Mouse (Mus musculus) forebrain, postnatal 0 days (tissue): ENCODE measurements at regions not wholly inside any gene's neighbourhood (a gene's known extent, or its start where the extent isn't known, plus 50 kb on each side); places are given as distances from the start of the nearest gene placed in this dataset.
A peak's percentile ranks its signal among the peaks of the same experiment; 100 is the strongest.

Experiments
- ATAC-seq: fragments of 200-750 bp; cut with Nextera tagmentation; 2 replicates; pipeline ENCODE4 v1.8.0; 2017; ENCODE audit warnings: mild to moderate bottlenecking, moderate library complexity
- DNase-seq: peaks from one replicate; pipeline ENCODE4 v3.0.0-alpha.2; 2015
- H3K27ac ChIP-seq: fragments of 300-500 bp; sonication (generic); 2 replicates; pipeline ENCODE4 v1.5.1; 2014; ENCODE audit warnings: low read depth, mild to moderate bottlenecking, antibody characterized with exemption, low read length, moderate library complexity, mixed read lengths
- H3K27me3 ChIP-seq: fragments of 300-500 bp; sonication (generic); 2 replicates; pipeline ENCODE4 v1.6.1; 2014; ENCODE audit warnings: mild to moderate bottlenecking, low read length, mixed read lengths; ENCODE audit not compliant: insufficient read depth
- H3K36me3 ChIP-seq: fragments of 300-500 bp; sonication (generic); 2 replicates; pipeline ENCODE4 v1.6.1; 2014; ENCODE audit warnings: mild to moderate bottlenecking, moderate library complexity; ENCODE audit not compliant: insufficient read depth
- H3K4me1 ChIP-seq: fragments of 300-500 bp; sonication (generic); 2 replicates; pipeline ENCODE4 v1.6.1; 2014; ENCODE audit warnings: antibody characterized with exemption; ENCODE audit not compliant: insufficient read depth
- H3K4me2 ChIP-seq: fragments of 300-500 bp; sonication (generic); 2 replicates; pipeline ENCODE4 v1.6.1; 2014; ENCODE audit warnings: low read depth, mild to moderate bottlenecking, moderate library complexity
- H3K4me3 ChIP-seq: fragments of 300-500 bp; sonication (generic); 2 replicates; pipeline ENCODE4 v1.5.1; 2014; ENCODE audit warnings: low read depth, low read length, mixed read lengths
- H3K9ac ChIP-seq: fragments of 300-500 bp; sonication (generic); 2 replicates; pipeline ENCODE4 v1.6.1; 2014; ENCODE audit warnings: mild to moderate bottlenecking
- H3K9me3 ChIP-seq: fragments of 300-500 bp; sonication (generic); 2 replicates; pipeline ENCODE4 v1.6.1; 2016; ENCODE audit warnings: low read length
- CTCF ChIP-seq: sonication (generic); IDR thresholded peaks from 2 replicates; pipeline ENCODE4 v1.5.1; 2016; ENCODE audit warnings: antibody characterized with exemption, control low read depth, low read depth
- WGBS: fragments of 180-500 bp; shearing (Covaris S2); extraction: QIAGEN DNeasy Blood & Tissue Kit; methylation state at CpG from one replicate; pipeline ENCODE4 v1.1.7; 2014; 5-methylcytosine and 5-hydroxymethylcytosine counted together

DNA sequence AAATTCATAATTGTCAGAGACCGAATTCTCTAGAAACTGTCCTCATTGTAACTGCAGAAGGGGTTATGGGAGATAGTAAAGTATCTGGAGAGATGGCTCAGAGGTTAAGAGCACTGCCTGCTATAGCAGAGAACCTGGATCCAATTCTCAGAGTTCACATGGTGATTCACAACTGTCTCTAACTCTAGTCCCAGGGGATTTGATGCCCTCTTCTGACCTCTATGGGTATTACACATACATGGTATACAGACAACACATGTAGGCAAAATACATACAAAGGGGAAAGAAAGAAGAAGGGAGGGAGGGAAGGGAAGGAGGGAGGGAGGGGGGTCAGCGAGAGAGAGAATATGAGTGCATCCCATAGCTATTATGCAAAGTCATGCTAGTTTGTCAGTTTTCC is 222.8 kb upstream of the Usp24 start:
- Histone ChIP-seq H3K27me3 (no peaks in the 10 kb centered on the region), H3K4me1 (no peaks in the 10 kb centered on the region), H3K4me2 (no peak overlapping the region), H3K9me3 (no peaks in the 10 kb centered on the region), H3K27ac (no peak overlapping the region), H3K9ac (no peak overlapping the region), H3K36me3 (no peaks in the 10 kb centered on the region), H3K4me3 (no peak overlapping the region)
- ATAC-seq (no peak), DNase-seq (no peak)
- peak; percentile 45 for TF ChIP-seq CTCF
- 88% methylated on average over 2 of the region's 2 CpGs for WGBS

DNA sequence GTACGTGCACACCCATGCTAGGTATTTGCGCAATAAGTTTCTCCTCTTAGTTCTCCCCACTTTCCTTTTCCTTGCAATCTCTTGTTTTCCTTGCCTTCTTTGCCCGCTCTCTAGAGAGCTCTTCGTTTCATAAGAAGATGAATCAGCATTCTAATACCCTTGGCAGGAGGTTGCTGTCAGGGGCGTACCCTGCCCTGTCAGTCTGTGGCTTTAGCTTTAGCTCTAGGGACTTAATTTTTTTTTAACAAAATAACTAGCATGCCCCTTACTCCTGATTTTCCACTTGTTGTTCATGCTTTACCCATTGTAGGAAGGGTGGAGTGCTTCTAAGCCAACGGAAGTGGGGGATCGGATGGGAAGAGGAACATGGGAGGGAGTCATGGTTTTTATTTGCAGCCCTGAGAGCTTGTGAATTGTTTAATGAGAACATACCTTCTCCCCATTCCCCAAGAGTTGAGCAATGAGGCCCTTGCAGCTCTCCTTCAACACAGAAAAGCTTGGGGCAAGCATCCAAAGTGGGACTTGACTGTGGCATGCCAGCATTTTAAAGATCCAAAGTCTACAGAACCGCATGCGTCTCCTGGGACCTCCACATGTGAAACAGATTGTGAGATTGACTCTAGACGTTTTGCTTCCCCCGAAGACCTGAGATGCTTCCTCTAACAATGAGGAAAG is 221.0 kb upstream of the Usp24 start:
- Histone ChIP-seq H3K4me3 (no peak overlapping the region), H3K4me2 (no peak overlapping the region), H3K4me1 (no peaks in the 10 kb centered on the region), H3K9me3 (no peaks in the 10 kb centered on the region), H3K27me3 (no peaks in the 10 kb centered on the region), H3K36me3 (no peaks in the 10 kb centered on the region), H3K9ac (no peak overlapping the region), H3K27ac (no peak overlapping the region)
- DNase-seq: no peak
- no peak for ATAC-seq
- WGBS: 87% methylated on average over 11 of the region's 11 CpGs
- no peak for TF ChIP-seq CTCF

DNA sequence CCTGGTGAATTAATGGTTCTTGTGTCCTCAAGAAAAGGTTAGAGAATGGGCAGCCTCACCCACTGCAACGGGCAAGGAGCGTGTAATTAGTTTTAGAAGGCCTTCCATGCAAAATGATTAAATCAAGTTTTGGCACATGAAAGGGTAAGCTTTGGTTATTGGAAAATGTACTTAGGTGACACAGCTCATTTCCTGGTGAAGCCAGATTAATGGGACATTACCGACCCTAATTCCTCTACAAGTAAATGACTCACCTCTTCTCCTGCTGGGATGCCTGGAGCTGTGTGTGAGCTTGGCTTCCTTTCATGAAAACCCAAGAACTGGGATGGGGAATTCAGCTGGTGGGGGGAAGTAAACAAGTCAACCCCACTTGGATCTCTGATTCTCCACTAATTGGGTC is 219.9 kb upstream of the Usp24 start:
- Histone ChIP-seq H3K27ac (no peak overlapping the region), H3K4me2 (no peak overlapping the region), H3K9ac (no peak overlapping the region), H3K36me3 (no peaks in the 10 kb centered on the region), H3K4me3 (no peak overlapping the region), H3K9me3 (no peaks in the 10 kb centered on the region), H3K4me1 (no peaks in the 10 kb centered on the region), H3K27me3 (no peaks in the 10 kb centered on the region)
- DNase-seq (no peak), ATAC-seq (no peak)
- no peak for TF ChIP-seq CTCF
- WGBS: 40% methylated on average over 3 of the region's 3 CpGs

DNA sequence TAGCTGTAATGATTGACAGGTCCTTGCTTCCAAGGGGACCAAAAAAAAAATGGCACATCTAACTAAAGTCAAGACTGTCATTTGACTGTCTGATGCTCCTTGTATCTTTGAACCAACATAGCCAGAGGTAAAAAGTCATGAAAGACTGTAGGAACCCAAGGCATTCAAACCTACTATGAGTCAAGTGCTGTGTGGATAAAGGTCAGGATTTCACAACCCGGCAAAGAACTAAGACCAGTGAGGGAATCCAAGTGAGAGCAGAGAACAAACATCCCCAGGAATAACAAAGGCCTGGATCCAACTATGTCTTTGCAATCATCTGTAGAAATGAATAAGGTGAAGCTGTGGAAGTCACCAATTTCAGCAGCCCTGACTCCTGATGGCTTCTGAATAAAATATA is 218.2 kb upstream of the Usp24 start:
- no peaks in the 10 kb centered on the region for H3K9me3 ChIP-seq
- ATAC-seq (no peak), DNase-seq (no peak)
- peaks cover 6% of the 10 kb centered on the region; the same call in 1 of the 2 replicates for H3K4me1 ChIP-seq
- no peak overlapping the region for H3K27ac ChIP-seq
- no peaks in the 10 kb centered on the region for H3K27me3 ChIP-seq
- H3K4me2 ChIP-seq: no peak overlapping the region
- no peak overlapping the region for H3K9ac ChIP-seq
- H3K36me3 ChIP-seq: no peaks in the 10 kb centered on the region
- no peak overlapping the region for H3K4me3 ChIP-seq
- WGBS: 93% methylated on average over 1 of the region's 1 CpGs
- no peak for TF ChIP-seq CTCF

DNA sequence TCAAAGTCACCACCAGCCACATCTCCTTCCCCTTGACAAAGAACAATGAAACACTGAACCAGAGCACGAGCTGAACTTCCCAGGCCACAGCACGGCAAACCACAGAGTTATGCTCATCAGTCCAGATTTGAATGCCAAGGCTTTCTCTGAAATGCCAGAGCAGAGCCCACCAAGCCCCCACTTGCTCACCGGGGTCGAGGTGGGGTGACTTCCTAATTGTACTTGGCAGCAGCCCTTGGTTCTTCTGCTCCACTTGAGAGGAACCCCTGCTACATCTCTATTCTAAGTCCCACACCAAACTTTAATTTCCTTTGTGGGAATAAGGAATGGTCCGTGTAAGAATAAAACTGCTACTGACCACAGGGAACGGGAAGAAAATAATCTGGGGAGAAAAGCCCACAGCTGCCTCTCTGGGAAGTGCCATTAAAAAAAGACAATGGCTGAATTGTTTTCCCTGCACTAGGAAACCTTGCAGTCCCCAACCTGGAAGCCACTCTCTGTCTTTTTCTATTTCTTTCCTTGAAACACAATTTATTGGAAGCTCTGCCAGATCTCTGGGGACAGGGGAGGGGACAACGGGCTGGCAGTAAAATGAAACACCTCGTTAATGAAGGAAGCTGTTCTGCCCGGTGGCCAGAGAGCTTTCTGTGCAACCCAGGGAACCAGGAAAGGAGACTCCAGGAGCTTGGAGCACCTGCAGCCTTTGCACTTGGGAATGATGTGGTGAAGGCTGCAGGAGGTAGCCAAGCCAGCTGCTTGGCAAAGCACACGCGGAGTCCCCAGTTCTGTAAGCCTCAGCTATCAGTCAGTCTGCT is 215.6 kb upstream of the Usp24 start:
- Histone ChIP-seq H3K4me2 (no peak overlapping the region), H3K36me3 (no peaks in the 10 kb centered on the region), H3K27ac (no peak overlapping the region), H3K4me1 (peaks cover 13% of the 10 kb centered on the region; the same call in 1 of the 2 replicates), H3K9ac (no peak overlapping the region), H3K4me3 (no peak overlapping the region), H3K27me3 (no peaks in the 10 kb centered on the region), H3K9me3 (no peaks in the 10 kb centered on the region)
- no peak for TF ChIP-seq CTCF
- 20% methylated on average over 11 of the region's 11 CpGs for WGBS
- ATAC-seq: no peak
- no peak for DNase-seq

DNA sequence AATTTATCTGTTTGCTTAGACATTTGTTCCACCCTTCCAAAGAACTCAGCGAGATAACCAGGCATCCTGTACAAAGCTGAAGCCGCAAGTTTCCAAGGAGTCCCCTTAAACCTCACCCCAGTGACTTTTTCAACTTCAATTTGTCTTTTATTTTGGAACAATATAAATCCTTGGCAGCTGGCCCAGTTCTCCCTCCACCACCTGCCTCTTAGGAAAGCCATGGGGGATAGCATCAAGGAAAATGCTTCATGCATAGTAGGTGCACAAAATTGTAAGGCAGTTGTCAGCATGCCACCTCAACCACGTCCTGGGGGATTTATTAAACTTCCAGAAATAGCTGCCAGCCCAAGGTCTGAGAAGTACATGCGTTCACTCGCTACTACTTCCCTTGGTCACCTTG is 214.1 kb upstream of the Usp24 start:
- ATAC-seq: no peak
- WGBS: 12% methylated on average over 5 of the region's 5 CpGs
- no peak overlapping the region for H3K4me2 ChIP-seq
- no peak overlapping the region for H3K4me3 ChIP-seq
- no peaks in the 10 kb centered on the region for H3K9me3 ChIP-seq
- TF ChIP-seq CTCF: no peak
- no peaks in the 10 kb centered on the region for H3K36me3 ChIP-seq
- no peaks in the 10 kb centered on the region for H3K27me3 ChIP-seq
- H3K4me1 ChIP-seq: peaks cover 13% of the 10 kb centered on the region; the same call in 1 of the 2 replicates
- peak; percentile 8 for DNase-seq
- H3K9ac ChIP-seq: no peak overlapping the region
- no peak overlapping the region for H3K27ac ChIP-seq

DNA sequence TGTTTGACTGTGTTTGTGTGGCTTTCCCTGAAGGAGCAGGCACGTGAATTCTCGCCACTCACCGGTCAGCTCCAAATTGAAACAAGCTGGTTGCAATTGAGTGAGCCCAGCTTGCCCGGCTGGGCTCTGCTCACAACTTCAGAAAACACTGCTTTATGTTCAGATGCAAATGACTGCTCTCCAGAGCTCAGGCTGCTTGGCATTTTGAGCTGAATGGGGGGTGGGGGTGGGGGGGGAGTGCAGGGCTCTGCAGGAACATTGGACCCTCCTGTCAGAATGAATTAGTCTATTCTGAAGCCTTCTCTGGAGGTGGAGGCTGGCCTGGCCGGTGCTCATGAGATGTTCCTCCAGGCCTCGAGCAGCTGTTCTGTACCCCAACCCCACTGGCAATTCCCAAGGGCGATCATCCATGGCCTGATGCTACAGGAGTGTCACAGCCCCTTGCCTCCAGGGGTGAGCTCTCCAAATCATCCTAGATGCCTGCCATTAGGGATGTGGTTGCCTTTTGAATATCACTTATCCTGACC is 213.5 kb upstream of the Usp24 start:
- no peak for TF ChIP-seq CTCF
- H3K9me3 ChIP-seq: no peaks in the 10 kb centered on the region
- no peak overlapping the region for H3K9ac ChIP-seq
- no peak overlapping the region for H3K4me3 ChIP-seq
- 14% methylated on average over 7 of the region's 7 CpGs for WGBS
- H3K27me3 ChIP-seq: no peaks in the 10 kb centered on the region
- DNase-seq (peak; percentile 36), ATAC-seq (peak; percentile 69)
- no peaks in the 10 kb centered on the region for H3K36me3 ChIP-seq
- H3K4me1 ChIP-seq: peaks cover 13% of the 10 kb centered on the region; the same call in 1 of the 2 replicates
- no peak overlapping the region for H3K4me2 ChIP-seq
- H3K27ac ChIP-seq: no peak overlapping the region
